Mouse (Mus musculus) thymus, postnatal 10 days (tissue): Measurements from ENCODE around the gene Cyp4f40.
"Not testable (repeated sequence)": the region's sequence is repeated elsewhere in the genome, so short reads cannot be mapped to it uniquely, and the experiment has no call there.

Experiments used
- DNase-seq, 2 experiments: peaks; one replicate each; pipeline ENCODE4 v3.0.0; 2021; ENCODE audit warnings: low spot score in 2 of 2

Gene Cyp4f40

DNA sequence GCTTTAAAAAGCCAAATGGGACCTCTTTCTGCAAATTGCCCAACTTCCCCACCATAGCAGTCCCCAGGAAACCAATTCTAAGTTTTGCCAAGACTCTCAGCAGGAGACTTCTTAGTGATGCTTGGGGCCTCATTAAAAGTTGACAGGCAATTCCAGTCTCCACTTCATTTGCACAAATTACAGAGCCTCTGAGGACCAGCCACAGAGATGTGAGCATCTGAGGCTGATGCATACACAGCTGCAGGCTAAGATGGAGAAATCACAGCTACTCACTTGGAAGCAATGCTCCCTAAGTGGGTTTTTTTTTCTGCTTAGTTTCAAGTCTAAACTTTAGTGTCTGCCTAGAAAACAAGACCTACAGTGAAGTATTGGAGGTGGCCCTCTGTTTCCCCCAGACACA lies 51.8 kb downstream of the Cyp4f40 start:
- DNase-seq: not testable (repeated sequence)

DNA sequence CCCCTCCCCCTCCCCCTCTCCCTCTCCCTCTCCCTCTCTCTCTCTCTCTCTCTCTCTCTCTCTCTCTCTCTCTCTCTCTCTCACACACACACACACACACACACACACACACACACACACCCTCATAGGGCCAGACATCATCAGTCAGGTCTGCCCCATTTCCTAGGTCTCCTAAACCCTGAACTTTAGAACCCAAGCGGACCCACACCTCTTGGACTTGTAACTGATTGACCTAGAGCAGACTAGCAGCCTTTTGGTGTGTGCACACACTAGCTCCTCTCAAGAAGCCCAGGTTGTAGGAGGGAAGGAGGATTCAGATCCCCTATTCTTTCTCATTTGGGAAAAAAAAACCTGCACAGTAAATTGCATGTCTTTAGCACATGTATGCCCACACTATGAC lies 63.5 kb downstream of the Cyp4f40 start:
- DNase-seq: not testable (repeated sequence)

GRCm38 (mm10) chr17:32722771-32723170 lies 64.1 kb downstream of the Cyp4f40 start:
- DNase-seq: no peak

GRCm38 (mm10) chr17:32726360-32726759 lies 67.7 kb downstream of the Cyp4f40 start:
- not testable (repeated sequence) for DNase-seq
